Mouse (Mus musculus): ENCODE results near the gene Wscd2.
"Not testable (repeated sequence)": the region's sequence is repeated elsewhere in the genome, so short reads cannot be mapped to it uniquely, and the experiment has no call there.

Gene Wscd2

GRCm38 (mm10) chr5:113580248-113580647 lies 90.1 kb downstream of the Wscd2 start:
- in situ Hi-C loops (cut with MboI, MseI) = no loop called here

GRCm38 (mm10) chr5:113580801-113581200 lies 90.7 kb downstream of the Wscd2 start:
- in situ Hi-C loops (cut with MboI, MseI) = no loop called here

GRCm38 (mm10) chr5:113583424-113584162 lies 93.5 kb downstream of the Wscd2 start:
- in situ Hi-C loops (cut with MboI, MseI) = no loop called here

- in situ Hi-C loops (cut with MboI, MseI) = no loop called here
Observed at GRCm38 (mm10) chr5:113584439-113584838, 94.3 kb downstream of the Wscd2 start.

GRCm38 (mm10) chr5:113585619-113586457 lies 95.7 kb downstream of the Wscd2 start:
- in situ Hi-C loops (cut with MboI, MseI) = not testable (repeated sequence)

GRCm38 (mm10) chr5:113586458-113586849 lies 96.3 kb downstream of the Wscd2 start:
- in situ Hi-C loops (cut with MboI, MseI) = not testable (repeated sequence)

- in situ Hi-C loops (cut with MboI, MseI) = no loop called here
Observed at GRCm38 (mm10) chr5:113590010-113590640, 100.0 kb downstream of the Wscd2 start.

- in situ Hi-C loops (cut with MboI, MseI) = no loop called here
Observed at GRCm38 (mm10) chr5:113591166-113591565, 101.0 kb downstream of the Wscd2 start.

- in situ Hi-C loops (cut with MboI, MseI) = no loop called here
Observed at GRCm38 (mm10) chr5:113591751-113592230, 101.7 kb downstream of the Wscd2 start.

- in situ Hi-C loops (cut with MboI, MseI) = no loop called here
Observed at GRCm38 (mm10) chr5:113593911-113594705, 104.0 kb downstream of the Wscd2 start.

- in situ Hi-C loops (cut with MboI, MseI) = no loop called here
Observed at GRCm38 (mm10) chr5:113596252-113596651, 106.1 kb downstream of the Wscd2 start.

GRCm38 (mm10) chr5:113596780-113597353 lies 106.7 kb downstream of the Wscd2 start:
- in situ Hi-C loops (cut with MboI, MseI) = no loop called here

- in situ Hi-C loops (cut with MboI, MseI) = no loop called here
Observed at GRCm38 (mm10) chr5:113600181-113600580, 110.0 kb downstream of the Wscd2 start.

GRCm38 (mm10) chr5:113600803-113601202 lies 110.7 kb downstream of the Wscd2 start:
- in situ Hi-C loops (cut with MboI, MseI) = no loop called here

GRCm38 (mm10) chr5:113603471-113603870 lies 113.3 kb downstream of the Wscd2 start:
- in situ Hi-C loops (cut with MboI, MseI) = no loop called here

- in situ Hi-C loops (cut with MboI, MseI) = no loop called here
Observed at GRCm38 (mm10) chr5:113604758-113605157, 114.6 kb downstream of the Wscd2 start.

- in situ Hi-C loops (cut with MboI, MseI) = no loop called here
Observed at GRCm38 (mm10) chr5:113606121-113606520, 116.0 kb downstream of the Wscd2 start.

- in situ Hi-C loops (cut with MboI, MseI) = no loop called here
Observed at GRCm38 (mm10) chr5:113606961-113607785, 117.0 kb downstream of the Wscd2 start.

GRCm38 (mm10) chr5:113607941-113608431 lies 117.9 kb downstream of the Wscd2 start:
- in situ Hi-C loops (cut with MboI, MseI) = no loop called here

- in situ Hi-C loops (cut with MboI, MseI) = no loop called here
Observed at GRCm38 (mm10) chr5:113608511-113608910, 118.4 kb downstream of the Wscd2 start.

Measured in T-helper 1 cell (primary cell).